21 mouse cellular contexts compared by ENCODE assay signal in the genomic region with DNA sequence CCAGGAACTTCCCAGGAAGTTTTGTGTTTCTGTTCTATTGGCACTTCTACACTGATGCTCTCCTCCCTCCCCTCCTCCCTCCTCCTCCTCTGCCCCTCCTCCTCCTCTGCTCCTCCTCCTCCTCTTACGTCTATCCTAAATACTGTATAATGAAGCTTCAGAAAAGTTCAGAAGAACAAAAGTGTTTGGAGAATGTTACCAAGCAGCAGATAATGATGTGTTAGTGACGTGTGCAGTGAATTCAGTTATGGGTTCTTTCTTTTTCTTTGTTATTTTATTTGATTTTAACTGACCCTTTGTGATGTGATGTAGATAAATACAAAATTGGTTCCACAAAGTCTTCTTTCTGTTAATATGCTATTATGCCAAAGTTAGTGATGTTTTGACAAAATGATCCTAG.
"Had no signal": no experiment of that assay in that cellular context is flagged by ENCODE, and none has a peak within 500 bp of the region (broad histone marks: within the 10 kb centered on the region; RNA-seq: fewer than 3 reads in every experiment).

No protein-coding gene starts in this region.

- H3K27ac ChIP-seq: kidney, embryonic 15.5 days; left cerebral cortex, adult 2 months; liver, embryonic 13.5 days; lung, embryonic 15.5 days; macrophage; midbrain, embryonic 12.5 days; midbrain, embryonic 15.5 days; neural tube, embryonic 12.5 days; neural tube, embryonic 15.5 days; stomach, postnatal 0 days had no signal

- H3K9me3 ChIP-seq: kidney, embryonic 15.5 days; liver, embryonic 13.5 days; lung, embryonic 15.5 days; midbrain, embryonic 12.5 days; midbrain, embryonic 15.5 days; neural tube, embryonic 12.5 days; neural tube, embryonic 15.5 days had no signal

- H3K27me3 ChIP-seq: kidney, embryonic 15.5 days; liver, embryonic 13.5 days; lung, embryonic 15.5 days; midbrain, embryonic 12.5 days; midbrain, embryonic 15.5 days; neural tube, embryonic 12.5 days; neural tube, embryonic 15.5 days had no signal

- ATAC-seq: midbrain, embryonic 15.5 days had no signal

- H3K4me3 ChIP-seq: kidney, embryonic 15.5 days; left cerebral cortex, adult 2 months; liver, embryonic 13.5 days; lung, embryonic 15.5 days; midbrain, embryonic 12.5 days; midbrain, embryonic 15.5 days; neural tube, embryonic 12.5 days; neural tube, embryonic 15.5 days had no signal

- H3K4me2 ChIP-seq: kidney, embryonic 15.5 days; liver, embryonic 13.5 days; lung, embryonic 15.5 days; midbrain, embryonic 12.5 days; midbrain, embryonic 15.5 days; neural tube, embryonic 12.5 days; neural tube, embryonic 15.5 days had no signal

- H3K9ac ChIP-seq: kidney, embryonic 15.5 days; liver, embryonic 13.5 days; lung, embryonic 15.5 days; midbrain, embryonic 12.5 days; midbrain, embryonic 15.5 days; neural tube, embryonic 12.5 days; neural tube, embryonic 15.5 days had no signal

- H3K4me1 ChIP-seq: neural tube, embryonic 12.5 days had no signal

- DNase-seq: kidney, adult 11 months; kidney, adult 8-10 months; kidney, postnatal 10 days; kidney, postnatal 36 days; layer of hippocampus, postnatal 36 days; liver, embryonic 13.5 days; right cerebral cortex, adult 18-20 months; right cerebral cortex, postnatal 14 days; right cerebral cortex, postnatal 4 days; thymus, adult 18-20 months; thymus, postnatal 14 days; thymus, postnatal 4 days had no signal
